ENCODE assay signal across 8 mouse cellular contexts in the genomic region with DNA sequence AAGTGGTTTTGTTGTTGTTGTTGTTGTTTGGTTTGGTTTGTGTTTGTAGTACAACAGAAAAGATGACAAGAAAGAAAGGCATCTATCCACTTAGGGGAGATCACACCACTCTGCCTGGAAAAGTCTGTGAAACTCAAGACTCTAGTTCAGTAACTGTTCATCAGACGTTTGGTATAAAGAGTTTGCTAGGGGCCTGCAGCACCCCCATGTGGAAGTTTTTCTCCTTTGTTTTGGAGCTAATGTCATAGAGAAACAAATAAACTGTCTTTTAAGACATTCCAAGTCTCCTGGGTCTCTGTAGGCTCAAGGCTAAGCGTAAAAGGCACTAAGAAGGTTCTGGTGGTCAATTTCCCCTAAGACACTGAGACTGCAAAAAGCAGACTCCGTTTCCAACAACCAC. TPM values are rescaled to one million over a fixed set of nuclear protein-coding genes. Genes with fewer than 3 reads are reported as not detected.
A peak's percentile ranks its signal among the peaks of the same experiment; 100 is the strongest.
DNase-seq lines count a peak whose midpoint lies in the region; ATAC-seq and TF ChIP-seq lines count a peak whose summit lies in the region.

No protein-coding gene starts in this region.

- no peaks in the 10 kb centered on the region for H3K9me3 ChIP-seq in kidney, embryonic 16.5 days (ENCODE audit: low read length)
- H3K9me3 ChIP-seq in hindbrain, embryonic 13.5 days: no peaks in the 10 kb centered on the region
- no peaks in the 10 kb centered on the region for H3K9me3 ChIP-seq in midbrain, embryonic 14.5 days (ENCODE audit: control insufficient read depth, low read length)

- no peak for ATAC-seq in kidney, embryonic 16.5 days (ENCODE audit: low FRiP score, low TSS enrichment)
- ATAC-seq in hindbrain, embryonic 13.5 days (ENCODE audit: low FRiP score): no peak
- ATAC-seq in midbrain, embryonic 14.5 days (ENCODE audit: low FRiP score, low TSS enrichment): no peak

- peaks cover 13% of the 10 kb centered on the region for H3K4me1 ChIP-seq in kidney, embryonic 16.5 days (ENCODE audit: insufficient read depth, low read length)
- peaks cover 37% of the 10 kb centered on the region for H3K4me1 ChIP-seq in hindbrain, embryonic 13.5 days (replicated peaks)
- peaks cover 8% of the 10 kb centered on the region for H3K4me1 ChIP-seq in midbrain, embryonic 14.5 days (ENCODE audit: control insufficient read depth, insufficient read depth, low read length)
- H3K4me1 ChIP-seq in thymus, adult 2 months (replicated peaks; ENCODE audit: control insufficient read depth, insufficient read depth, low read length): peaks cover 7% of the 10 kb centered on the region

- no peak for TF ChIP-seq CTCF in thymus, adult 2 months (IDR thresholded peaks at IDR 0.05; ENCODE audit: borderline replicate concordance, control insufficient read depth, extremely low read depth, insufficient read depth, low read length, poor library complexity)

- TF ChIP-seq POLR2A in thymus, adult 2 months (IDR thresholded peaks at IDR 0.05; ENCODE audit: control insufficient read depth, extremely low read depth, insufficient read depth, low read length, poor library complexity): no peak

- H3K4me3 ChIP-seq in kidney, embryonic 16.5 days (ENCODE audit: low read length): peak overlapping the region; percentile 82
- H3K4me3 ChIP-seq in hindbrain, embryonic 13.5 days: peak overlapping the region; percentile 71
- peak overlapping the region; percentile 53; the same call in 1 of the 2 replicates for H3K4me3 ChIP-seq in midbrain, embryonic 14.5 days (replicated peaks; ENCODE audit: low read depth, low read length)
- H3K4me3 ChIP-seq in thymus, adult 2 months (ENCODE audit: control insufficient read depth, insufficient read depth, low read length): no peak overlapping the region

- H3K27ac ChIP-seq in kidney, embryonic 16.5 days (ENCODE audit: low read length): peak overlapping the region; percentile 59; the same call in 1 of the 2 replicates
- H3K27ac ChIP-seq in hindbrain, embryonic 13.5 days: peak overlapping the region; percentile 87
- H3K27ac ChIP-seq in midbrain, embryonic 14.5 days (replicated peaks; ENCODE audit: low read depth, low read length): no peak overlapping the region
- no peak overlapping the region for H3K27ac ChIP-seq in thymus, adult 2 months (ENCODE audit: control insufficient read depth, insufficient read depth, low read length)

- H3K27me3 ChIP-seq in kidney, embryonic 16.5 days (ENCODE audit: insufficient read depth, low read length): no peaks in the 10 kb centered on the region
- no peaks in the 10 kb centered on the region for H3K27me3 ChIP-seq in hindbrain, embryonic 13.5 days
- no peaks in the 10 kb centered on the region for H3K27me3 ChIP-seq in midbrain, embryonic 14.5 days (ENCODE audit: control insufficient read depth, insufficient read depth, low read length)
- H3K27me3 ChIP-seq in thymus, adult 2 months (ENCODE audit: control insufficient read depth, insufficient read depth, low read length): no peaks in the 10 kb centered on the region

- 27% methylated on average over 3 of the region's 3 CpGs for WGBS in kidney, embryonic 16.5 days
- 45% methylated on average over 3 of the region's 3 CpGs for WGBS in hindbrain, embryonic 13.5 days
- WGBS in midbrain, embryonic 14.5 days: 54% methylated on average over 3 of the region's 3 CpGs
- 73% methylated on average over 3 of the region's 3 CpGs for WGBS in thymus, adult 2 months

- H3K36me3 ChIP-seq in kidney, embryonic 16.5 days (ENCODE audit: insufficient read depth, low read length): peaks cover 17% of the 10 kb centered on the region
- H3K36me3 ChIP-seq in hindbrain, embryonic 13.5 days: peaks cover 26% of the 10 kb centered on the region
- H3K36me3 ChIP-seq in midbrain, embryonic 14.5 days (ENCODE audit: control insufficient read depth, insufficient read depth, low read length): peaks cover 30% of the 10 kb centered on the region
- H3K36me3 ChIP-seq in thymus, adult 2 months (ENCODE audit: control insufficient read depth, insufficient read depth, low read length): no peaks in the 10 kb centered on the region

- peak overlapping the region; percentile 91 for H3K4me2 ChIP-seq in kidney, embryonic 16.5 days (replicated peaks; ENCODE audit: low read depth, low read length)
- peak overlapping the region; percentile 80 for H3K4me2 ChIP-seq in hindbrain, embryonic 13.5 days
- H3K4me2 ChIP-seq in midbrain, embryonic 14.5 days (ENCODE audit: low read length): peak overlapping the region; percentile 82

- H3K9ac ChIP-seq in kidney, embryonic 16.5 days (replicated peaks; ENCODE audit: low read length): peak overlapping the region; percentile 72
- H3K9ac ChIP-seq in hindbrain, embryonic 13.5 days: peak overlapping the region; percentile 82
- no peak overlapping the region for H3K9ac ChIP-seq in midbrain, embryonic 14.5 days (replicated peaks; ENCODE audit: low read length)

- no peak for DNase-seq in kidney, adult 11 months
- peak; percentile 35 for DNase-seq in MN1 (ENCODE audit: low spot score)
- peak; percentile 28 for DNase-seq in midbrain, embryonic 14.5 days
- DNase-seq in right cerebral cortex, postnatal 14 days: no peak
- no peak for DNase-seq in frontal cortex, postnatal 14 days (ENCODE audit: low spot score in 2 of 2)
- DNase-seq in thymus, adult 2 months: no peak

RNA-seq across cellular contexts. Expression of gene Snx11, which starts 1.3 kb away (rescaled TPM):
- polyA plus RNA-seq in kidney, embryonic 16.5 days (2015; fragmentation: Nextera tagmentation; extraction: Ambion mirVana): 20.1 and 21.8 TPM in 2 replicates
- 69.0 and 71.8 TPM in 2 replicates for polyA plus RNA-seq in hindbrain, embryonic 13.5 days (2015; fragmentation: Nextera tagmentation; extraction: Ambion mirVana)
- polyA plus RNA-seq in midbrain, embryonic 14.5 days (2014; fragmentation: Nextera tagmentation; extraction: Ambion mirVana): 25.8 and 29.6 TPM in 2 replicates
- 25.0 and 26.2 TPM in 2 replicates for polyA plus RNA-seq in thymus, adult 2 months (2012; rRNA removed)

RNA-seq across cellular contexts. Expression of gene Cbx1, which starts 12.9 kb away (rescaled TPM):
- 109 and 121 TPM in 2 replicates for polyA plus RNA-seq in kidney, embryonic 16.5 days (2015; fragmentation: Nextera tagmentation; extraction: Ambion mirVana)
- 108 and 109 TPM in 2 replicates for polyA plus RNA-seq in hindbrain, embryonic 13.5 days (2015; fragmentation: Nextera tagmentation; extraction: Ambion mirVana)
- 73.9 and 76.4 TPM in 2 replicates for polyA plus RNA-seq in midbrain, embryonic 14.5 days (2014; fragmentation: Nextera tagmentation; extraction: Ambion mirVana)
- 52.3 and 61.2 TPM in 2 replicates for polyA plus RNA-seq in thymus, adult 2 months (2012; rRNA removed)

RNA-seq across cellular contexts. Expression of gene Nfe2l1, which starts 53.7 kb away (rescaled TPM):
- 93.9 and 96.8 TPM in 2 replicates for polyA plus RNA-seq in kidney, embryonic 16.5 days (2015; fragmentation: Nextera tagmentation; extraction: Ambion mirVana)
- 69.8 and 72.6 TPM in 2 replicates for polyA plus RNA-seq in hindbrain, embryonic 13.5 days (2015; fragmentation: Nextera tagmentation; extraction: Ambion mirVana)
- polyA plus RNA-seq in midbrain, embryonic 14.5 days (2014; fragmentation: Nextera tagmentation; extraction: Ambion mirVana): 40.1 and 46.3 TPM in 2 replicates
- 136 and 170 TPM in 2 replicates for polyA plus RNA-seq in thymus, adult 2 months (2012; rRNA removed)

Comparison
In these comparisons a context has a peak if more than half of its experiments do, and no peak if none do; other contexts are left out.
1. H3K27ac ChIP-seq: peak in kidney, embryonic 16.5 days (single experiment) and hindbrain, embryonic 13.5 days (single experiment); none in midbrain, embryonic 14.5 days (single experiment) and thymus, adult 2 months (single experiment).
2. DNase-seq: peak in MN1 (single experiment) and midbrain, embryonic 14.5 days (single experiment); none in kidney, adult 11 months (single experiment), right cerebral cortex, postnatal 14 days (single experiment), frontal cortex, postnatal 14 days (0 of 2) and thymus, adult 2 months (single experiment).
3. Peak in every context shown above with its lines, with median percentiles within 50 percentile points of each other: H3K4me2 ChIP-seq.